Mouse (Mus musculus) G1E (cell line): ENCODE measurements at regions not wholly inside any gene's neighbourhood (a gene's known extent, or its start where the extent isn't known, plus 50 kb on each side); places are given as distances from the start of the nearest gene placed in this dataset.

Source experiments
- ATAC-seq: 2 replicates; pipeline ENCODE4 v1.8.0; 2016; ENCODE audit warnings: mild to moderate bottlenecking; ENCODE audit not compliant: insufficient number of reproducible peaks, poor library complexity, low FRiP score, severe bottlenecking; ENCODE audit errors: extremely low read depth
- DNase-seq: peaks from one replicate; pipeline ENCODE4 v3.0.0; 2012; ENCODE audit warnings: low spot score
- H3K27me3 ChIP-seq: 2 replicates; pipeline ENCODE4 v1.6.1; 2012; ENCODE audit warnings: mild to moderate bottlenecking, low read length, inconsistent platforms; ENCODE audit not compliant: insufficient read depth
- H3K36me3 ChIP-seq: replicated peaks from 2 replicates; pipeline ENCODE3; 2012; ENCODE audit warnings: mild to moderate bottlenecking, inconsistent platforms
- H3K4me1 ChIP-seq: 2 replicates; pipeline ENCODE4 v1.6.1; 2012; ENCODE audit warnings: low read depth, low read length, inconsistent platforms, mixed read lengths; ENCODE audit not compliant: insufficient read depth
- H3K4me3 ChIP-seq: 2 replicates; pipeline ENCODE4 v1.5.1; 2012; ENCODE audit warnings: low read depth, mild to moderate bottlenecking, inconsistent platforms, low read length, moderate library complexity, mixed read lengths
- H3K9me3 ChIP-seq: replicated peaks from 2 replicates; pipeline ENCODE4 v1.6.1; 2012; ENCODE audit warnings: inconsistent platforms
- CTCF ChIP-seq: IDR thresholded peaks from 2 replicates; pipeline ENCODE4 v1.5.1; 2012; ENCODE audit warnings: low read depth, low read length, inconsistent platforms, mixed read lengths
- GATA1 ChIP-seq: IDR thresholded peaks from 2 replicates; pipeline ENCODE4 v1.6.1; 2012; ENCODE audit warnings: borderline replicate concordance, low read length, inconsistent platforms, mixed read lengths
- GATA2 ChIP-seq: IDR thresholded peaks from 2 replicates; pipeline ENCODE4 v1.6.1; 2012; ENCODE audit warnings: low read depth, low read length, inconsistent platforms, borderline replicate concordance
- POLR2AphosphoS5 ChIP-seq: IDR thresholded peaks from 2 replicates; pipeline ENCODE4 v1.6.1; 2012; ENCODE audit warnings: low read depth, low read length, inconsistent platforms; ENCODE audit not compliant: insufficient replicate concordance
- TAL1 ChIP-seq: conservative IDR thresholded peaks from 2 replicates; pipeline ENCODE4 v1.6.1; 2012; ENCODE audit warnings: low read depth, low read length, inconsistent platforms, mixed read lengths

DNA sequence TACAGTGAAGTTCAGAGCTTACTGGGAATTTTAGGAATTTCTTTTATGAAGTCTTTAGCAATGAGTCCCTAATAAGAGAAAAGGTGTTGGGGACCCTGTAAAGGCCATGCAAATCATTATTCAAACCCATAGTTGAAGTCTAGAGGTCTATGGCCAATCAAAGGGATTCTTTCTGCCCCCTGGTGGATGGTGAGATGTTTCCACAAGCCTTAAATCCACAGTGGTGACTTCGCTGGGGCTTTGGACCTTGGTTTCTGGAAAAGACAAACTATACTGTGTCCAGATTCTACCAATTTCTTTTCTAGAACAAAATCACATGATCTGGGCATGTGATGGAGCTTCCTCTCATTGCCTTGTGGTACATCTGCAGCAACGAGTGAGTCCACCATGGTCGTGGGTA, 457.2 kb upstream of the Pou3f3 start:
- TF ChIP-seq TAL1 (no peak), GATA1 (no peak), POLR2AphosphoS5 (no peak), GATA2 (no peak), CTCF (no peak)
- Histone ChIP-seq H3K4me1 (no peaks in the 10 kb centered on the region), H3K36me3 (no peaks in the 10 kb centered on the region), H3K4me3 (no peak overlapping the region), H3K9me3 (peaks cover 14% of the 10 kb centered on the region), H3K27me3 (no peaks in the 10 kb centered on the region)
- ATAC-seq (no peak), DNase-seq (no peak)

DNA sequence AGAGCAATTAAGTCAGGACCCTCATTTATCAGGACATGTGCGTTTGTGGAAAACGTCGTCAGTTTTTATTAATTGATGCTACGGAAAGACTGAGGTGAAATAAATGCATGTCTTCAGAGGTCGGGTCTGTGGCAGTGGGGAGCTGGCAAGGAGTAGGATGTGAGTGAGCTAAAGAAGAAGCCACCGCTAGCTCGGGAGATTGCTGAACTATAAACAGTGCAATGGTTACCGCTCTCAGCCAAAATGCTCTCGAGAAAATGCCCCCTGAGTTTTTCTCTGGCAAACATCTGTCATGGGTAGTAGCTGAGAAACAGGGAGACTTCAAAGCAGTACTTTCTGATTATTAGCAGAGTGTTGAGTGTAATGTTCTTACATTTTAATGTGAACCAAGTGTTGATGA, 454.4 kb upstream of the Pou3f3 start:
- H3K4me1 ChIP-seq, result no peaks in the 10 kb centered on the region
- no peak overlapping the region for H3K4me3 ChIP-seq
- TF ChIP-seq GATA2 (no peak), CTCF (no peak), GATA1 (no peak), POLR2AphosphoS5 (no peak), TAL1 (no peak)
- DNase-seq (no peak), ATAC-seq (no peak)
- peaks cover 15% of the 10 kb centered on the region for H3K9me3 ChIP-seq
- no peaks in the 10 kb centered on the region for H3K36me3 ChIP-seq
- no peaks in the 10 kb centered on the region for H3K27me3 ChIP-seq

DNA sequence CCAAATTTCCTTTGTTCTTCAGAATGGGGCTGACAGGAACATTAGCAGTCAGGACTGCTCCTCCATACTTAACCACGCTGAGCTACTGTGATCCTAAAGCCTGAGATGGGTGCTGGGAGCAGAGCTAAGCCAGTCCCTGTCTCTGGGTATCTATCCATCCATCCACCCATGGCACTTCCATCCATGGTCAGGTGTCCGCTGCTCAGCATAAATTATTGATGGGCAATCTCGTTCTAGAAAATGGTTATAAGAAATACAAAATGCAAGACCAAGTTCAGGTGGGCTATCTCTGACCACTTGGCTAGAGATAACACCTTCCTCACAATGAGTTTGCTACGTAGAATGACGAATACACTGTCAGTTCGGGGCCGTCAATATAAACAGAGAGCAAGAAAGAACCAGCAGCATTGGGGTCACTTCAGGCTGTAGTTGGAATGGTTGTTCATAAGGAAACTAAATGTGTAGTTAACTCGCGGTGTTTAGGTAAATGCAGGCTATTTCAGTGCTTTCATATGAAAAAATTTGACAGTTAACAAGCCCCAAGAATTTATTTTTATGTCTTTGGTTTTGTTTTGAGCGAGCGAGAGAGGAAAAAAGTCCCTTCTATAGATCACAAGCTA, 453.9 kb upstream of the Pou3f3 start:
- H3K4me1 ChIP-seq, result no peaks in the 10 kb centered on the region
- H3K4me3 ChIP-seq, result no peak overlapping the region
- no peak for DNase-seq
- no peak for ATAC-seq
- H3K36me3 ChIP-seq, result no peaks in the 10 kb centered on the region
- peaks cover 18% of the 10 kb centered on the region for H3K9me3 ChIP-seq
- H3K27me3 ChIP-seq, result no peaks in the 10 kb centered on the region
- TF ChIP-seq GATA1, result no peak
- no peak for TF ChIP-seq GATA2
- TF ChIP-seq CTCF, result no peak
- TF ChIP-seq POLR2AphosphoS5, result no peak
- TF ChIP-seq TAL1, result no peak

DNA sequence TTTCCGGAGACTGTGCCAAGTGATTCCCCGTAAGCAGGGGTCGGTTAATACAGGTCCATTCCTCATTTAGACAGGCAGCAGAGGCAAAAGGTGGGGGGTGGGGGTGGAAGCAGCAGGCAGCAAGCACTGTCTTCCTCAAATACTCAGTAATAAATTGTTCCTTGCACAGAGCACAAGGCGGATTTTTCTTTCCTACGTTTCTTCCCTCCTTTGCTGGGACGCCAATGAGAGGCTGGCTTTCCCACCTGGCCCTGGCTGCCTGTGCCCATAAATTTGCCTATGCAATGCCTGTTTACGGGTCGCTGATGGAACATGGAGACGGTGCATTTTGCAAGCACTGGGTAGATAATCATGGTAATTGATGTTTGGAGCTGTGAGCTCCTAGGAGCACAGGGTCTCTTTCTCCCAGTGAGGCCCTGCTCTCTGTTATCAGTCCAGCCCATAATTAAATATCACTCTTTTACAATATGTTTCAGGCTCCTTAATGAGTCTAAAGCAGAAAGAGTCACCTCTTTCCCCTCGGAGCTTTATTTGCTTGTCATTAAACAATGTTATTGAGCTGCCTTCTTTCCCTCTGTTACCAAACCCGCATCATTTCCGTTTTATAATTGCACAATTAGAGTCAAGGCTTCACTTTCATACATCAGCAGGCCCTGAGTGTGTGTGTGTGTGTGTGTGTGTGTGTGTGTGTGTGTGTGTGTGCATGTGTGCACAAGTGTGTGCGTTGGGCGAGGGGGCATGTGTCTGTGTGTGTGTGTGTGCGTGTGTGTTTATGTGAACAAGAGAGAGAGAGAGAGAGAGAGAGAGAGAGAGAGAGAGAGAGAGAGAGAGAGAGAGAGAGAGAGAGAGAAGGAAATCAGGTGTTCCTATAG, 452.7 kb upstream of the Pou3f3 start:
- Histone ChIP-seq H3K4me3 (no peak overlapping the region), H3K4me1 (no peaks in the 10 kb centered on the region), H3K9me3 (peaks cover 24% of the 10 kb centered on the region), H3K36me3 (no peaks in the 10 kb centered on the region), H3K27me3 (no peaks in the 10 kb centered on the region)
- DNase-seq, result no peak
- no peak for TF ChIP-seq TAL1
- TF ChIP-seq CTCF, result no peak
- no peak for TF ChIP-seq GATA2
- no peak for TF ChIP-seq GATA1
- no peak for TF ChIP-seq POLR2AphosphoS5
- no peak for ATAC-seq

DNA sequence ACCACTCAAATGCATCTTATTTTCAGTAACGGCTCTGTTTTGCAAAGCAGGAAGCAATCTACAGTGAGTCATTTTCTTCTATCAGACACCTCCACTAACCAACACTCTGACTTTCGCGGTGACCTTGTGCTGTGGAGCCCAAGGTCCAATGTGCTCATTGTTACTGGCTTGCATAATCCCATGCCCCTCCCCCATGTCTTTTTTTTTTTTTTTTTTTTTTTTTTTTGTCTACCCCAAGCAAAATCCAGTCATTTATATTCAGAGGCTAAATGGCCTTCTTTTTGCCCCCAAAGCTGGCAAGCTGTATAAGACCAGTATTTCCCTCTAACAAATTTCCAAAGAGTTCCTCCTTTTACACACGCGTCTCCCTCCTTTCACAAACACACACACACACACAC, 452.1 kb upstream of the Pou3f3 start:
- TF ChIP-seq CTCF (no peak), GATA2 (no peak), GATA1 (no peak), TAL1 (no peak), POLR2AphosphoS5 (no peak)
- Histone ChIP-seq H3K4me3 (no peak overlapping the region), H3K36me3 (no peaks in the 10 kb centered on the region), H3K27me3 (no peaks in the 10 kb centered on the region), H3K9me3 (peaks cover 26% of the 10 kb centered on the region), H3K4me1 (no peaks in the 10 kb centered on the region)
- no peak for ATAC-seq
- DNase-seq, result no peak

DNA sequence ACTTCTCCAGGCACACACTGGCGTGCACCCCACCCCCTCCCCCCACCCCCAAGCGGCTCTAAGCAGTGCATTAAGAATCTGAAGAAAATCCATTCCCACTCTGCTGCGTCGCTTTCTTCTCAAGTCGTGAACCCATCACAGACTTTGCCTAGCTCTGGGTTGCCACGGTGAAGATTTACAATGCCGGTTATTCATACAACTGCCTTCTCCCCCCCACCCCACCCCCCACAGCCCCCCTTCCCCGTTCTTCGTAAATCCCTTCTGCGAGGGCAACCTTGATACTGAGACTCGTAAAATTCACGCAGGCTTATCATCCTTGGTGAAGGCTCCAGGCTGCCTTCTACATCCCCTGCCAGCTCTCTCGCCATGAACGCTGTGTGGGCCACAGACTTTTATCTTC, 451.7 kb upstream of the Pou3f3 start:
- no peaks in the 10 kb centered on the region for H3K36me3 ChIP-seq
- no peak overlapping the region for H3K4me3 ChIP-seq
- TF ChIP-seq TAL1 (no peak), CTCF (no peak), GATA2 (no peak), POLR2AphosphoS5 (no peak), GATA1 (no peak)
- H3K4me1 ChIP-seq, result no peaks in the 10 kb centered on the region
- DNase-seq, result no peak
- ATAC-seq, result no peak
- H3K27me3 ChIP-seq, result no peaks in the 10 kb centered on the region
- H3K9me3 ChIP-seq, result peaks cover 26% of the 10 kb centered on the region

DNA sequence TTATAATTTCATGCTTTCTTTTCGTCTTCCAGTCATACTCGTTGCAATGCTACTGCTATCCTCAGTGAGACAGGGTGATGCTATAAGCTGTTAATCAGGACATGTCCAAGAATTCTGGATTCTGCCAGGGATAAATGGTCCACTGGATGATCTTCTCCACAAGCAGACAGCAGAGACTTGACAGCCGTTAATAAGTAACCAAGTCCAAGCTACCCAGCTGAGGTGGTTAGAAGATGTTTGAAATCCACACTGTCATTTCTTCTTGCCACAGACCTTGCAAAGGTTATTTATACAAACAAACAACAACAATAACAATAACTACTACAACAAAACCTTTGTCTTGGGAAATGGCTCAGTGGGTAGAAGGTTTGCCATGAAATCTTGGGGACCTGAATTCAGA, 443.2 kb upstream of the Pou3f3 start:
- H3K4me1 ChIP-seq, result no peaks in the 10 kb centered on the region
- peaks cover 14% of the 10 kb centered on the region for H3K9me3 ChIP-seq
- ATAC-seq, result no peak
- no peak for TF ChIP-seq GATA2
- no peak for TF ChIP-seq GATA1
- no peak for TF ChIP-seq TAL1
- no peak for TF ChIP-seq POLR2AphosphoS5
- TF ChIP-seq CTCF, result no peak
- no peak for DNase-seq
- no peaks in the 10 kb centered on the region for H3K36me3 ChIP-seq
- H3K4me3 ChIP-seq, result no peak overlapping the region
- no peaks in the 10 kb centered on the region for H3K27me3 ChIP-seq
